Mouse (Mus musculus) brain, embryonic 14.5 days (tissue): ENCODE data around the gene Senp3.

Experiments used
- CTCF ChIP-seq: fragments of 200-500 bp; IDR thresholded peaks from 2 replicates; pipeline ENCODE4 v1.5.1; 2012; ENCODE audit warnings: inconsistent platforms, mild to moderate bottlenecking, moderate library complexity, borderline replicate concordance; ENCODE audit not compliant: insufficient read depth, insufficient read length; ENCODE audit errors: extremely low read depth
- POLR2A ChIP-seq: fragments of 200-500 bp; IDR thresholded peaks from 2 replicates; pipeline ENCODE4 v1.6.1; 2012; ENCODE audit warnings: mild to moderate bottlenecking, inconsistent platforms, borderline replicate concordance; ENCODE audit not compliant: poor library complexity, insufficient read depth, insufficient read length, severe bottlenecking; ENCODE audit errors: extremely low read depth

DNA sequence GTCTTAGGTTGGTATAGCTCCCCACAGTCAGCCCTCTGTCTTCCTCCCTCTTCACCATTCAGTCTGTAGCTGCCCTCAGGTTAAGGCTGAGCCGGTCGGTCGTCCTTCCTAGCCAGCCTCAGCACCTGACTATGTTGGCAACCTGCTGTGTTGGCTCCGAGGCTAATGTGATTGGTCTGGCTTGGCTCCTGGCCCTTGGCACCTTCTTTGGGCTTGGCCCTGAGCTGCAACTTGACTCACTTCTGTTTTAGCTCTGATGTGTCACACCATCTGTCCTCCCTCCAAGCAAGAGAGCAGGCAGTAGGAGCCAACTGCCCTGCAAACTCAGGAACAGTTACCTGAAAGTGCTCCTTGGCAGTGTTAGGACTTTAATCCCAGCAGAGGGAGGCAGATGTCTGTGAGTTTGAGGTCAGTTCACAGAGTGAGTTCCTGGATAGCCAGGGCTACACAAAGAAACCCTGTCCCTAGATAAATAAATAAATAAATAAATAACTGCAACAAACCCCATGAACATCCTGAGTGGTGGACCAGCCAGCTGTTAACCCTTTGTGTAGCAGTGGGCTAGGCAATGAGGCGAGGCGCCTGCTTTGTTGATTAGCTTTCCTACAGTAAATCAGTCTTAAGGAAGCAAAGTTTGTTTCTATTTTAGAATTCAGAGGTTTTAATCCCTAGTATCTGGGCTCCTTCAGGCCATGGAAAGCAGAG lies 25.0 kb upstream of the Senp3 start:
- TF ChIP-seq CTCF (no peak), POLR2A (no peak)
